Mouse (Mus musculus) hindbrain, embryonic 15.5 days (tissue): ENCODE data around the gene Myh3. TPM values are rescaled to one million over a fixed set of nuclear protein-coding genes. Genes with fewer than 3 reads are reported as not detected.

Experiments used
- ATAC-seq: fragments of 200-750 bp; cut with Nextera tagmentation; 2 replicates; pipeline ENCODE4 v1.8.0; 2017; ENCODE audit warnings: low read depth, moderate number of reproducible peaks, moderate TSS enrichment; ENCODE audit not compliant: low FRiP score
- H3K27ac ChIP-seq: fragments of 300-500 bp; sonication (generic); replicated peaks from 2 replicates; pipeline ENCODE4 v1.5.1; 2015; ENCODE audit warnings: mild to moderate bottlenecking, inconsistent platforms
- H3K27me3 ChIP-seq: fragments of 300-500 bp; sonication (generic); 2 replicates; pipeline ENCODE4 v1.6.1; 2015; ENCODE audit warnings: control low read depth, inconsistent platforms
- H3K36me3 ChIP-seq: fragments of 300-500 bp; sonication (generic); 2 replicates; pipeline ENCODE4 v1.6.1; 2015; ENCODE audit warnings: control low read depth, inconsistent platforms
- H3K4me1 ChIP-seq: fragments of 300-500 bp; sonication (generic); replicated peaks from 2 replicates; pipeline ENCODE4 v1.6.1; 2015; ENCODE audit warnings: control low read depth, inconsistent platforms
- H3K4me2 ChIP-seq: fragments of 300-500 bp; sonication (generic); 2 replicates; pipeline ENCODE4 v1.6.1; 2015; ENCODE audit warnings: moderate library complexity, mild to moderate bottlenecking, inconsistent platforms
- H3K4me3 ChIP-seq: fragments of 300-500 bp; sonication (generic); 2 replicates; pipeline ENCODE4 v1.5.1; 2015; ENCODE audit warnings: mild to moderate bottlenecking, inconsistent platforms
- H3K9ac ChIP-seq: fragments of 300-500 bp; sonication (generic); 2 replicates; pipeline ENCODE4 v1.6.1; 2015; ENCODE audit warnings: inconsistent platforms
- H3K9me3 ChIP-seq: fragments of 300-500 bp; sonication (generic); 2 replicates; pipeline ENCODE4 v1.6.1; 2016; ENCODE audit warnings: control low read depth, inconsistent platforms
- WGBS: fragments of 180-500 bp; shearing (Covaris S2); methylation state at CpG from one replicate; pipeline ENCODE4 v1.1.7; 2015; 5-methylcytosine and 5-hydroxymethylcytosine counted together
- microRNA-seq: library from miRNA; unstranded; fragments of <30 nt; microRNA quantifications from one replicate; pipeline ENCODE4, GENCODE M21; 2016
- polyA plus RNA-seq: library from polyadenylated mRNA; unstranded; fragments of >200 nt; fragmentation: Nextera tagmentation; extraction: Ambion mirVana; gene quantifications from 2 replicates; pipeline ENCODE4 v1.2.1, GENCODE M21; 2015

The Myh3 gene
- polyA plus RNA-seq, 1 experiment from 2014 or later = 0.39 TPM

DNA sequence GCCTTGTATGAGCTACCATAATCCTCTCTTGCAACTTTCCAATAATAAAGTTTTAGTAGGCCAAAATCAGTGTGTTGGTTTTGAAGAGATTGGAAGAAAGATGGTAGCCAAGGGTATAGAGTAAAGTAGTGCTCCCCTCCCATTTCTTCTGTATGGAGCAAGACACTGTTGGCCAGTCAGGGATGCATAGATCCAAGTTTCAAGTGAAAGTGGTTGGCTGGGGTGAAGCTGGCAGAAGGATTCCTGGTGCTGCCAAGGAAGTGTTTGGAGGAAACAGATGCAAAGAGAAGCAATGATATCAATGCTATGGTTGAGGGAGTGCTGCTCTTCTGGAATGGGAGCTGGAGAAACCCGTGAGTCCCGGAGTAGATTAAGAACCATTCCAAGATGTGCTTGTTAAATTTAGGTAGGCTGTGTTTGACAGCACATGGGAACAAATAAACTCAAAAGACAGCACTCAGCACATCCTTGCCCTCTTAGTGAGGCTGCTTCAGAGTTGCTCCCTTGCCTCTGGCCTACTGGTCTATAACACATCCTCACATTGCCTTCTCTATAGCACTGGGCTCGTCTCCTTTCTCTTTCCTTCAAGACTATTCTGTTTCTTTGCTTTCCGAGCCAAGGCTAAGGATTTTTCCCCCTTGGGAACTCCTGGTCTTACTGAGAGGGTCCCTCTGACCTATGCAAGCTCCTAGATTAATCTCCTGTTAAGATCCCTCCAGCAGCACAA lies 70.3 kb downstream of the Myh3 start:
- Histone ChIP-seq H3K9ac (no peak overlapping the region), H3K27ac (no peak overlapping the region), H3K4me1 (0 out of 2 replicates have a peak, but pooled peaks cover 5% of the 10 kb centered on the region), H3K27me3 (no peaks in the 10 kb centered on the region), H3K4me3 (no peak overlapping the region), H3K9me3 (no peaks in the 10 kb centered on the region), H3K36me3 (no peaks in the 10 kb centered on the region), H3K4me2 (no peak overlapping the region)
- 84% methylated on average over 4 of the region's 4 CpGs for WGBS
- no peak for ATAC-seq

DNA sequence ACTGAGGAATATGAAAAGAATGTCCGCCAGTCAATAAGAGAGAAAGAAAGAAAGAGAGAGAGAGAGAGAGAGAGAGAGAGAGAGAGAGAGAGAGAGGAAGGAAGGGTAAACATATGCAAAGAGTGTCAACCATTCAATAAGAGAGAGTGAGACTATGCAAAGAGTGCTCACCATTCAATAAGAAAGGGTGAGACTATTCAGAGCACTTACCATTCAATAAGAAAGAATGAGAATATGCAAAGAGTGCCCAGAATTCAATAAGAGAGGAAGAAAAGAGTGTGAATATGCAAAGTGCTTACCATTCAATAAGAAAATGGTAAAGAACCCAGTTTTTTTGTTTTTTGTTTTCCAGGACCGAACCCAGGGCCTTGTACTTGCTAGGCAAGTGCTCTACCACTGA lies 72.1 kb downstream of the Myh3 start:
- no peak for ATAC-seq
- Histone ChIP-seq H3K4me2 (no peak overlapping the region), H3K9me3 (no peaks in the 10 kb centered on the region), H3K36me3 (no peaks in the 10 kb centered on the region), H3K27me3 (no peaks in the 10 kb centered on the region), H3K4me3 (no peak overlapping the region), H3K4me1 (0 out of 2 replicates have a peak, but pooled peaks cover 6% of the 10 kb centered on the region), H3K27ac (no peak overlapping the region), H3K9ac (no peak overlapping the region)
- 94% methylated on average over 2 of the region's 2 CpGs for WGBS

DNA sequence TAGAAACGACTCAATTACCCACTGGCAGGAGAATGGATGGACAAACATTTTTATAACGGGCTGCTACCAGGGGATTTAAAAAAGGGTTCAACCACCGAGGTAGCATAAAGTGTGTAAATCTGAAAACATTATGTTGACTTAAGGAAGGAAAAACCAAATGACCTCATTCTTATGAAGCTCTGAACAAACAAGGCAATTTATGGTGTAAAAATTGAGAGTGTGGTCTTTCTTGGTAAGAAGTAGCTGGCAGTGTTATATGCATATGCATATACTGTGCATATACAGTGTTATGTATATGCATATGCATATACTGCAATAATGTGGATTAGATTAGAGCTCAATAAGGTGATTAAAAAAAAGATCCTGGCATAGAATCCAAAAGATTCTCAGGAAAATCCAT lies 73.1 kb downstream of the Myh3 start:
- H3K9me3 ChIP-seq = no peaks in the 10 kb centered on the region
- no peak overlapping the region for H3K9ac ChIP-seq
- no peak overlapping the region for H3K4me2 ChIP-seq
- H3K36me3 ChIP-seq = no peaks in the 10 kb centered on the region
- no peak overlapping the region for H3K27ac ChIP-seq
- H3K27me3 ChIP-seq = no peaks in the 10 kb centered on the region
- no peak overlapping the region for H3K4me3 ChIP-seq
- ATAC-seq = no peak
- WGBS = 76% methylated on average over 3 of the region's 3 CpGs
- H3K4me1 ChIP-seq = 0 out of 2 replicates have a peak, but pooled peaks cover 6% of the 10 kb centered on the region

Small RNA genes lying within 50 kb of the gene (microRNA-seq; reads per million reads assigned to microRNA genes)
- gene Mir6923 = not detected

Other genes starting within 250 kb of the Myh3 start
- gene Pirt, start 166.3 kb upstream of the Myh3 start, polyA plus RNA-seq = 4.1 and 8.4 TPM in 2 replicates
- gene Tmem238l, start 121.7 kb upstream of the Myh3 start, polyA plus RNA-seq = not detected in 2 replicates
- 0.34 and 0.67 TPM in 2 replicates for gene Tmem220, start 53.1 kb upstream of the Myh3 start, polyA plus RNA-seq
- 32.6 and 33.7 TPM in 2 replicates for gene Adprm, start 25.7 kb upstream of the Myh3 start, polyA plus RNA-seq
- 12.7 and 14.6 TPM in 2 replicates for gene Sco1, start 25.6 kb upstream of the Myh3 start, polyA plus RNA-seq
- 0.17 and 0.29 TPM in 2 replicates for gene Myh2, start 92.7 kb downstream of the Myh3 start, polyA plus RNA-seq
- gene Myh1, start 121.8 kb downstream of the Myh3 start, polyA plus RNA-seq = 0.12 TPM in 2 replicates
- 0.04 TPM in 1 of 2 replicates, not detected in the other for gene Myh4, start 159.7 kb downstream of the Myh3 start, polyA plus RNA-seq
- 1.8 TPM in 2 replicates for gene Myh8, start 198.8 kb downstream of the Myh3 start, polyA plus RNA-seq
- gene Myh13, start 243.4 kb downstream of the Myh3 start, polyA plus RNA-seq = 0.14 and 0.21 TPM in 2 replicates